Mouse (Mus musculus) CH12.LX (cell line): ENCODE measurements around the gene Npc1l1. TPM values are rescaled to one million over a fixed set of nuclear protein-coding genes. Genes with fewer than 3 reads are reported as not detected.

ENCODE experiments used
- DNase-seq: peaks from one replicate; pipeline ENCODE4 v3.0.0-alpha.2; 2013; ENCODE audit errors: extremely low read depth
- H3K27ac ChIP-seq: 2 replicates; pipeline ENCODE4 v1.5.1; 2012; ENCODE audit warnings: low read depth, mild to moderate bottlenecking, control low read depth, moderate library complexity; ENCODE audit not compliant: insufficient read depth
- H3K27me3 ChIP-seq: replicated peaks from 2 replicates; pipeline ENCODE3; 2012; ENCODE audit warnings: inconsistent platforms
- H3K36me3 ChIP-seq, 2 experiments: replicated peaks in 1 of 2; 2 replicates each; pipeline versions ENCODE3 to v1.6.1; 2012; ENCODE audit warnings: inconsistent platforms in 1 of 2, low read length in 1 of 2, mild to moderate bottlenecking in 1 of 2, mixed read lengths in 1 of 2, moderate library complexity in 1 of 2; ENCODE audit not compliant: control insufficient read depth in 1 of 2, insufficient read depth in 1 of 2
- H3K4me1 ChIP-seq, 2 experiments: 2 replicates each; pipeline ENCODE4 v1.6.1; 2012; ENCODE audit warnings: inconsistent platforms in 1 of 2, moderate library complexity in 1 of 2; ENCODE audit not compliant: insufficient read depth in 2 of 2, control insufficient read depth in 1 of 2
- H3K4me2 ChIP-seq: 2 replicates; pipeline ENCODE4 v1.6.1; 2012; ENCODE audit warnings: low read depth, mild to moderate bottlenecking, control low read depth; ENCODE audit not compliant: poor library complexity, insufficient read depth, severe bottlenecking
- H3K4me3 ChIP-seq, 3 experiments: fragments of 150-350 bp in 1 of 3; sonication (generic) in 1 of 3; replicated peaks in 1 of 3; 2 replicates each; pipeline versions ENCODE3 to v1.5.1; 2011 to 2012; ENCODE audit warnings: low read depth in 2 of 3, low read length in 2 of 3, mild to moderate bottlenecking in 2 of 3, moderate library complexity in 2 of 3, control low read depth in 1 of 3, improper control_type of control experiment in 1 of 3, inconsistent platforms in 1 of 3, mixed read lengths in 1 of 3; ENCODE audit not compliant: poor library complexity in 1 of 3
- H3K79me2 ChIP-seq: replicated peaks from 2 replicates; pipeline ENCODE4 v1.6.1; 2012; ENCODE audit warnings: mild to moderate bottlenecking, moderate library complexity; ENCODE audit not compliant: control insufficient read depth, poor library complexity, insufficient read depth, severe bottlenecking; ENCODE audit errors: extremely low read depth
- H3K9ac ChIP-seq: 2 replicates; pipeline ENCODE4 v1.6.1; 2012; ENCODE audit warnings: low read depth, mild to moderate bottlenecking, control low read depth, moderate library complexity; ENCODE audit not compliant: insufficient read depth
- H3K9me3 ChIP-seq: replicated peaks from 2 replicates; pipeline ENCODE3; 2012; ENCODE audit warnings: low read length, inconsistent platforms, mixed read lengths
- BHLHE40 ChIP-seq: IDR thresholded peaks from 2 replicates; pipeline ENCODE4 v1.6.1; 2011; ENCODE audit warnings: mild to moderate bottlenecking, low read depth, low read length, improper control_type of control experiment
- CHD2 ChIP-seq: IDR thresholded peaks from 2 replicates; pipeline ENCODE4 v1.6.1; 2011; ENCODE audit warnings: low read length, improper control_type of control experiment
- ELF1 ChIP-seq: IDR thresholded peaks from 2 replicates; pipeline ENCODE4 v1.6.1; 2014; ENCODE audit warnings: low read depth, mild to moderate bottlenecking, inconsistent platforms, low read length, improper control_type of control experiment
- ETS1 ChIP-seq: conservative IDR thresholded peaks from 2 replicates; pipeline ENCODE4 v1.6.1; 2012; ENCODE audit warnings: low read depth, mild to moderate bottlenecking, inconsistent platforms, low read length, improper control_type of control experiment, moderate library complexity
- GABPA ChIP-seq: IDR thresholded peaks from 2 replicates; pipeline ENCODE4 v1.6.1; 2012; ENCODE audit warnings: low read depth, low read length, improper control_type of control experiment, inconsistent platforms; ENCODE audit not compliant: insufficient replicate concordance
- JUN ChIP-seq: IDR thresholded peaks from 2 replicates; pipeline ENCODE4 v1.6.1; 2011; ENCODE audit warnings: low read depth, mild to moderate bottlenecking, low read length, improper control_type of control experiment, moderate library complexity; ENCODE audit not compliant: insufficient read depth
- JUND ChIP-seq: conservative IDR thresholded peaks from 2 replicates; pipeline ENCODE4 v1.6.1; 2011; ENCODE audit warnings: low read depth, low read length, improper control_type of control experiment
- KAT2A ChIP-seq: IDR thresholded peaks from 2 replicates; pipeline ENCODE4 v1.6.1; 2012; ENCODE audit warnings: low read length, improper control_type of control experiment, inconsistent platforms; ENCODE audit not compliant: insufficient replicate concordance
- MAZ ChIP-seq: IDR thresholded peaks from 2 replicates; pipeline ENCODE4 v1.6.1; 2012; ENCODE audit warnings: low read depth, mild to moderate bottlenecking, inconsistent platforms, low read length, improper control_type of control experiment, moderate library complexity
- MXI1 ChIP-seq: IDR thresholded peaks from 2 replicates; pipeline ENCODE4 v1.6.1; 2011; ENCODE audit warnings: mild to moderate bottlenecking, low read depth, low read length, improper control_type of control experiment
- MYC ChIP-seq: IDR thresholded peaks from 2 replicates; pipeline ENCODE4 v1.6.1; 2011; ENCODE audit warnings: low read depth, mild to moderate bottlenecking, improper control_type of control experiment, low read length
- NELFE ChIP-seq: IDR thresholded peaks from 2 replicates; pipeline ENCODE4 v1.6.1; 2011; ENCODE audit warnings: low read depth, low read length, improper control_type of control experiment
- PAX5 ChIP-seq: IDR thresholded peaks from 2 replicates; pipeline ENCODE4 v1.6.1; 2012; ENCODE audit warnings: low read length, inconsistent platforms, mixed read lengths
- POLR2AphosphoS2 ChIP-seq: IDR thresholded peaks from 2 replicates; pipeline ENCODE4 v1.6.1; 2011; ENCODE audit warnings: low read depth, low read length, improper control_type of control experiment
- RAD21 ChIP-seq: IDR thresholded peaks from 2 replicates; pipeline ENCODE4 v1.6.1; 2011; ENCODE audit warnings: low read depth, mild to moderate bottlenecking, low read length, improper control_type of control experiment, moderate library complexity
- RCOR1 ChIP-seq: conservative IDR thresholded peaks from 2 replicates; pipeline ENCODE4 v1.6.1; 2012; ENCODE audit warnings: low read depth, mild to moderate bottlenecking, inconsistent platforms, low read length, improper control_type of control experiment
- SMC3 ChIP-seq: IDR thresholded peaks from 2 replicates; pipeline ENCODE4 v1.6.1; 2011; ENCODE audit warnings: low read depth, low read length, improper control_type of control experiment
- TBP ChIP-seq: conservative IDR thresholded peaks from 2 replicates; pipeline ENCODE4 v1.6.1; 2011; ENCODE audit warnings: low read depth, low read length, improper control_type of control experiment
- TCF12 ChIP-seq: IDR thresholded peaks from 2 replicates; pipeline ENCODE4 v1.6.1; 2014; ENCODE audit warnings: low read depth, mild to moderate bottlenecking, inconsistent platforms, low read length, improper control_type of control experiment
- UBTF ChIP-seq: IDR thresholded peaks from 2 replicates; pipeline ENCODE4 v1.6.1; 2012; ENCODE audit warnings: low read depth, mild to moderate bottlenecking, inconsistent platforms, low read length, improper control_type of control experiment, moderate library complexity
- USF1 ChIP-seq: IDR thresholded peaks from 2 replicates; pipeline ENCODE4 v1.6.1; 2014; ENCODE audit warnings: low read depth, mild to moderate bottlenecking, inconsistent platforms, low read length, improper control_type of control experiment
- USF2 ChIP-seq: conservative IDR thresholded peaks from 2 replicates; pipeline ENCODE4 v1.6.1; 2011; ENCODE audit warnings: low read depth, low read length, improper control_type of control experiment
- ZC3H11A ChIP-seq: IDR thresholded peaks from 2 replicates; pipeline ENCODE4 v1.6.1; 2012; ENCODE audit warnings: low read depth, mild to moderate bottlenecking, inconsistent platforms, low read length, improper control_type of control experiment
- ZMIZ1 ChIP-seq: IDR thresholded peaks from 2 replicates; pipeline ENCODE4 v1.6.1; 2012; ENCODE audit warnings: low read depth, mild to moderate bottlenecking, inconsistent platforms, low read length, improper control_type of control experiment
- dilution Hi-C: fragments of 300-500 bp; cut with MboI; formaldehyde crosslinking; loops from 2 replicates; pipeline ENCODE4 v1.14.3; 2020; ENCODE audit warnings: low sequenced_read_pairs; ENCODE audit not compliant: extremely low pct_unique_long_range_greater_than_20kb, extremely low pct_ligation_motif_present
- in situ Hi-C: fragments of 300-500 bp; cut with MboI; formaldehyde crosslinking; loops from 3 replicates; pipeline ENCODE4 v1.14.3; 2019; ENCODE audit warnings: low sequenced_read_pairs, low pct_ligation_motif_present, low pct_unique_long_range_greater_than_20kb, mixed read lengths
- polyA plus RNA-seq: library from polyadenylated mRNA; unstranded; fragments of >175 nt; gene quantifications from 2 replicates; pipeline ENCODE4 v1.2.1, GENCODE M21; 2012; ENCODE audit warnings: low read depth; ENCODE audit not compliant: insufficient read length
- total RNA-seq, 2 experiments: library from RNA; depleted of rRNA; stranded (reverse); fragments of 300-350 nt in 1 of 2; fragments of >200 nt in 1 of 2; gene quantifications; 2 replicates each; pipeline ENCODE4 v1.2.3; 2012 to 2014

The Npc1l1 gene
- total and polyA plus RNA-seq, 3 experiments, result 0.05 to 0.09 TPM; not detected in 1

DNA sequence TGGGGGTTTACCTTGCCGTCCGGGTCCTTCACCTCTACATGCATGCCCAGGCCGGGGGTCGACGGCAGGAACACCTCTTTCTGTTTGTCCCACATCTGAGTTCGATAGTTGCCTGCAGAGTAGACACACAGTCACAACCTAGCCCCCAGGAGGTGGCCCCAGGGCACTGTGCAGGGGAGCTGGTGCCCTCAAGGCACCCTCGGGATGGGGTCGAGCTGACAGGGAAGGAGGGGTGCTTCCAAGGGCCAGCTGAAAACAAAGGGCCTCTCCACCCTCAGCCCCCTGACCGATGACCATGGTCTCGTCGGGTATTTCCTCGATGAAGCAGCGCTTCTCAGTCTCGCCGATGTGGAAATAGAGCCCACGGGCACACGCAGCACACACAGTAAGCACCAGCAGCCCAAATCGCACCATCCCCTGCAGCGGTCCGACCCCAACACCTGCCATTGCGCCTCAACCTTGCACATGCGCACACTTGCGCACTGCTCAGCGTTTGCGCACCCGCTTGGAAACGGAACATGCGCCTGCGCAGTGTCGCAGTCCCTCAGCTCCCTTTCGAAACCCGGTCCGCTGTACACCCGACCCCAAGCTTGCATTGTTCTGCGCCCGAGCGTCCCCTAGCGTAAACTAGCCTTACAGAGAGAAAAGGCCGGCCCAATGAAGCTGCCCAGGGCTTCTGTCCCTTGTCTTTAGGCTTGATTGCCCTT lies 44.6 kb upstream of the Npc1l1 start, which contains the start of gene Tmed4 (continued):
- TF ChIP-seq SMC3 (peak; percentile 71), PAX5 (no peak)

DNA sequence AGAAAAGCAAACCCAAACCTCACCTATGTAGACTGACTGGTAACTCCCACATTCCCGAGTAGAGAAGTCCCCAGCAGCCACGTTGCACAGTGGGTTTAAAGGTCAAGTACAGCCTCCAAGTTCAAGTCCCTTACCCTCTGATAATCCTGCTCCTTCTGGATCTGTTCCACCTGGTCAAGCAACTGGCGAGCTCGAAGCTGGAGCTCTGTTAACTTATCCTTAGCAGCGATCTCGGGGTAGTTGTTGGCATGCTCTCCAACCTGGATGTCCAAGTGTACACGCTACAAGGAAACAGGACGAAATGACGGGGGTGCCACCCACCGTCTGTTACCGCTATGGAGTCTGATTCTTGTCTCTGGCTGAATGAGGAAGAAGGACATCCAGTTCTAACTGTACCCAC lies 43.7 kb upstream of the Npc1l1 start:
- Histone ChIP-seq H3K9ac (peak overlapping the region; percentile 92), H3K4me3 (peak overlapping the region; percentile 69 to 100 (median 98)), H3K27me3 (no peaks in the 10 kb centered on the region), H3K27ac (no peak overlapping the region), H3K79me2 (peaks cover 16% of the 10 kb centered on the region; the same call in 1 of the 2 replicates), H3K4me1 (peaks cover 3 to 20% of the 10 kb centered on the region in 2 experiments), H3K36me3 (peaks cover 16 to 35% of the 10 kb centered on the region in 2 experiments), H3K4me2 (peak overlapping the region; percentile 70), H3K9me3 (no peaks in the 10 kb centered on the region)
- DNase-seq, result no peak
- dilution Hi-C loops, result no loop called here
- no peak for TF ChIP-seq ZMIZ1
- TF ChIP-seq POLR2AphosphoS2, result no peak
- no peak for TF ChIP-seq SMC3
- TF ChIP-seq MYC, result no peak
- TF ChIP-seq UBTF, result no peak
- TF ChIP-seq TCF12, result no peak
- TF ChIP-seq GABPA, result no peak
- TF ChIP-seq, all 38 proteins: peak for 0
- in situ Hi-C loops, result no loop called here

DNA sequence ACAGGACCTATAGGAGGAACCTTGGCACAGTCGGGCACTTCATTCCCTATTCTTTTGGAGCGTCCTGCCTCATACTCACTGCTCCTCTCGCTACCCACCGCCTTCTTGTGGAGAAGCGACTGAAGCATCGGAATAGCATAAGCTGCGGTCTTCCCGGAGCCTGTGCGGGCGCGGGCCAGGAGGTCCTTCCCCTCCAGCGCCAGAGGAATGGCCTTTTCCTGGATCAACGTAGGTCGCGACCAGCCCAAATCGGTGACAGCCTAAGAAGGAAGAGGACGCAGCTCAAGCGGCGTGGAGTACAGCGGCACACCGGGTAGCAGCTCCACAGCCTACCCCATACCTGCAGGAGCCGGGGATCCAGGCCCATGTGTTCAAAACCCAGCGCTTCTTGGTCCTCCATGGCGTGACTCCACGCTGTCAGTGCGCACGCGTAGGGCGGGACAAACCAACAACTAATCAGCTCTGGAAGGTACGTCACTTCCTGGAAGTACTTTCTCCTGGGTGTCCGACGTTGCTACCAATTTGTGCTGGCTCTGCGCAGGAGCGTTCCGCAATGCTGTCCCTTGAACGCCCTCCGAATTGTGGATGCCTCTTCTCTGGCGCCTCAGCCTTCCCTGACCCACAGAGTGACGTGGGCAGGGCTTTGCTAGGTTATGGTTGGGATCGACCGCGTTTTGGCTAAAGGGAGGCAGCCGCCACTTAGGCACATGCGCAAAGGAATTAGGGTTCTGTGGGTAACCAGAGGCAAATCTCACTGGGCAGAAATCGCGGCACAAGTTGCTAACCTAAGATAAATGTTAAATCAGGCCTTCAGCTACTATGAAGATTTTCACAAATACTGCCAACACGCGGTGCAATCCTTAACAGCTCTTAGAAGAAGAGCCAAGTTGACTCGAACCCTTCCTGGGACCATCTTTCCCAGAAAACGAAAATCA lies 37.6 kb upstream of the Npc1l1 start, which contains the start of gene Ddx56:
Gene Ddx56 (minus strand): TSS at position 453 of the 935 bp plus-strand sequence.
- Histone ChIP-seq H3K9me3 (no peaks in the 10 kb centered on the region), H3K27ac (peak within 1 kb of the TSS; percentile 85), H3K4me2 (peak within 1 kb of the TSS; percentile 83), H3K4me1 (peaks cover 3 to 34% of the 10 kb centered on the region in 2 experiments; a peak in 3 of 4 replicates), H3K9ac (peak within 1 kb of the TSS; percentile 92), H3K4me3 (peak within 1 kb of the TSS; percentile 79 to 96 (median 95)), H3K36me3 (peaks cover 44 to 69% of the 10 kb centered on the region in 2 experiments), H3K27me3 (no peaks in the 10 kb centered on the region), H3K79me2 (peaks cover 18% of the 10 kb centered on the region)
- peak; percentile 99 for DNase-seq
- dilution Hi-C loops (no loop called here), in situ Hi-C loops (loop anchor here (5.0 to 10.0 kb wide), 3 partner anchors 35 to 270 kb away; partner anchors contain the start of gene Npc1l1)
- TF ChIP-seq KAT2A, result peak; percentile 94; the same call in 1 of the 2 replicates
- 0 out of 2 replicates have a peak, but pooled peaks have one; percentile 25 for TF ChIP-seq JUN
- TF ChIP-seq CHD2, result peak; percentile 60; the same call in 1 of the 2 replicates
- peak; percentile 98 for TF ChIP-seq MXI1
- TF ChIP-seq SMC3, result no peak
- TF ChIP-seq TBP, result peak; percentile 96
- no peak for TF ChIP-seq ZC3H11A
- peak; percentile 98 for TF ChIP-seq NELFE
- TF ChIP-seq JUND, result no peak
- TF ChIP-seq BHLHE40, result peak; percentile 51; the same call in 1 of the 2 replicates
- TF ChIP-seq UBTF, result no peak
- 0 out of 2 replicates have a peak, but pooled peaks have one; percentile 51 for TF ChIP-seq RCOR1
- TF ChIP-seq ZMIZ1, result no peak; the same call in 1 of the 2 replicates
- TF ChIP-seq USF2, result no peak
- peak; percentile 99 for TF ChIP-seq MYC
- peak; percentile 97 for TF ChIP-seq TCF12
- TF ChIP-seq ELF1, result peak; percentile 82
- no peak; the same call in 1 of the 2 replicates for TF ChIP-seq ETS1
- TF ChIP-seq RAD21, result no peak
- TF ChIP-seq MAZ, result no peak
- no peak for TF ChIP-seq USF1
- peak; percentile 92 for TF ChIP-seq POLR2AphosphoS2
